Mouse (Mus musculus): ENCODE data around the gene 1110051M20Rik. TPM values are rescaled to one million over a fixed set of nuclear protein-coding genes. Genes with fewer than 3 reads are reported as not detected.
A peak's percentile ranks its signal among the peaks of the same experiment; 100 is the strongest.
"Not testable (repeated sequence)": the region's sequence is repeated elsewhere in the genome, so short reads cannot be mapped to it uniquely, and the experiment has no call there.

The 1110051M20Rik gene
- polyA plus RNA-seq, 1 experiment from 2014 or later: 161 TPM

- 88% methylated on average over 4 of the region's 4 CpGs for WGBS
- no peaks in the 10 kb centered on the region for H3K36me3 ChIP-seq
- no peak overlapping the region for H3K27ac ChIP-seq (replicated peaks)
- H3K4me1 ChIP-seq (replicated peaks): no peaks in the 10 kb centered on the region
- ATAC-seq (ENCODE audit: low FRiP score, low read depth): no peak
- H3K9ac ChIP-seq: no peak overlapping the region
- no peak overlapping the region for H3K4me2 ChIP-seq
- no peak overlapping the region for H3K4me3 ChIP-seq
- no peaks in the 10 kb centered on the region for H3K9me3 ChIP-seq
- no peaks in the 10 kb centered on the region for H3K27me3 ChIP-seq
These were observed 196.1 kb downstream of the 1110051M20Rik start for GRCm38 (mm10) chr2:91248366-91248765.

DNA sequence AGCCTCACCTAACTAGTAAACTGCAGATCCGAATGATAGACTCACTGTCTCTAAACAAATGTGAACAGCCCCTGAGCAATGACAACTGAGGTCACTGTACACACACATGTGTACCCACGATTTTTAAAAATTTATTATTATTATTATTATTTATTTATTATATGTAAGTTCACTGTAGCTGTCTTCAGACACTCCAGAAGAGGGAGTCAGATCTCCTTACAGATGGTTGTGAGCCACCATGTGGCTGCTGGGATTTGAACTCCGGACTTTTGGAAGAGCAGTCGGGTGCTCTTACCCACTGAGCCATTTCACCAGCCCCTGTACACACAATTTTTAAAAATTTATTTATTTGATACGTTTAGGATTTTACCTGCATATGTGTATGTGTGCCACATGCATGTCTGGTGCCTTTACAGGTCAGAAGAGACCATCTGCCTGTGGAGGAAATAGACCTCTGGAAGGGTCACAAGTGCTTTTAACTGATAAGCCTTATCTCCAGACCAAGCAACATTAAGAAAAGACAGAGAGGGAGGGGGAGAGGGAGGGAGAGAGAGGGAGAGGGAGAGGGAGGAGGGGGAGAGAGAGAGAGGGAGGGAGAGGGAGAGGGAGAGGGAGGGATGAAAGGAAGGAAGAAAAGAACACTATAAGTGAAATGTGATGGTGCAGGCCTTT lies 199.8 kb downstream of the 1110051M20Rik start:
- no peaks in the 10 kb centered on the region for H3K4me1 ChIP-seq (replicated peaks)
- no peak for ATAC-seq (ENCODE audit: low FRiP score, low read depth)
- no peaks in the 10 kb centered on the region for H3K36me3 ChIP-seq
- H3K4me2 ChIP-seq: no peak overlapping the region
- H3K4me3 ChIP-seq: no peak overlapping the region
- no peak overlapping the region for H3K9ac ChIP-seq
- WGBS: 84% methylated on average over 5 of the region's 5 CpGs
- H3K27ac ChIP-seq (replicated peaks): no peak overlapping the region
- no peaks in the 10 kb centered on the region for H3K9me3 ChIP-seq
- H3K27me3 ChIP-seq: no peaks in the 10 kb centered on the region

- Histone ChIP-seq H3K4me1 (replicated peaks) (no peaks in the 10 kb centered on the region), H3K27ac (replicated peaks) (no peak overlapping the region), H3K9ac (no peak overlapping the region), H3K9me3 (no peaks in the 10 kb centered on the region), H3K4me2 (no peak overlapping the region), H3K27me3 (no peaks in the 10 kb centered on the region), H3K4me3 (no peak overlapping the region), H3K36me3 (no peaks in the 10 kb centered on the region)
- WGBS: 49% methylated on average over 3 of the region's 3 CpGs
- ATAC-seq (ENCODE audit: low FRiP score, low read depth): no peak
These were observed 201.1 kb downstream of the 1110051M20Rik start for GRCm38 (mm10) chr2:91243416-91243815.

DNA sequence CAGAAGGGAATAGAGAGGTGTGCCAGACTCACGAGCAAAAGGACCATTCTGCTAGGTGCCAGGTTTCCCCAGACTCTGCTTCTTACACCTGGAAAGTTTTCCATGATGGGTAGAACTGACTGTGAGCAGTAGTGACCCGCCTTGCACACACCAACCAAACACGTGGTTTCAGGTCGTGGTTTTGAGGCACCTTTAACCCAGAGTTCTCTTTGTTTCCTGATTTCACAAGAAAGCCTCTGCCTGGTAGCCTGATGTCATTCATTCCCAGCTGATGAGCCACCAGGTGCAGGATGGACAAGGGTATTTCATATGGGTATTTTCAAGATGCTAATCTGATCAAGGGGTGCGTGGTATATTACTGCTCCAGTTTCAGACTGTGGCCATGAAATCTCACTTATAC lies 202.0 kb downstream of the 1110051M20Rik start:
- H3K4me2 ChIP-seq: no peak overlapping the region
- H3K27me3 ChIP-seq: no peaks in the 10 kb centered on the region
- H3K4me3 ChIP-seq: no peak overlapping the region
- no peak overlapping the region for H3K9ac ChIP-seq
- no peaks in the 10 kb centered on the region for H3K36me3 ChIP-seq
- H3K4me1 ChIP-seq (replicated peaks): peaks cover 4% of the 10 kb centered on the region
- 69% methylated on average over 5 of the region's 5 CpGs for WGBS
- no peaks in the 10 kb centered on the region for H3K9me3 ChIP-seq
- no peak overlapping the region for H3K27ac ChIP-seq (replicated peaks)
- ATAC-seq (ENCODE audit: low FRiP score, low read depth): no peak

DNA sequence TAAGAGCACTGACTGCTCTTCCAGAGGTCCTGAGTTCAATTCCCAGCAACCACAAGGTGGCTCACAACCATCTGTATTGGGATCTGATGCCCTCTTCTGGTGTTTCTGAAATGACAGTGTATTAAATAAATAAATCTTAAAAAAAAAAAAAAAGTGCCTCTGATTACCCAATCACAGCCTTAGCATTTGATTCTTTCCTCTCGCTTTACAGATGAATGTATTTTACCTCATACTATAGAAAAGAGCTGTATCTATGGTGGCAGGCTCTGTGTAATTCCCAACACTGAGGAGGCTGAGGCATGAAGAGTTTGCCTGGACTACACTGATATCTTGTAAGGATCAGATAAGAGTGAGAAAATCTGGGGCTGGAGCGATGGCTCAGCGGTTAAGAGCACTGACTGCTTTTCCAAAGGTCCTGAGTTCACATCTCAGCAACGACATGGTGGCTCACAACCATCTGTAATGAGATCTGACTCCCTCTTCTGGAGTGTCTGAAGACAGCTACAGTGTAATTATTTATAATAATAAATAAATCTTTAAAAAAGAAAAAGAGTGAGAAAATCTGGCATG lies 206.9 kb downstream of the 1110051M20Rik start:
- not testable (repeated sequence) for H3K36me3 ChIP-seq, H3K9me3 ChIP-seq, H3K27me3 ChIP-seq
- H3K4me1 ChIP-seq (replicated peaks): peaks cover 10% of the 10 kb centered on the region
- H3K4me3 ChIP-seq: peak overlapping the region; percentile 53
- H3K4me2 ChIP-seq: peak overlapping the region; percentile 71
- H3K27ac ChIP-seq (replicated peaks): peak overlapping the region; percentile 77
- peak; percentile 63; the same call in 1 of the 2 replicates for ATAC-seq (ENCODE audit: low FRiP score, low read depth)
- H3K9ac ChIP-seq: peak overlapping the region; percentile 36
- WGBS: 16% methylated on average over 4 of the region's 4 CpGs

- H3K27me3 ChIP-seq: no peaks in the 10 kb centered on the region
- WGBS: under 1% methylated on average over 48 of the region's 48 CpGs
- H3K9ac ChIP-seq: peak within 1 kb of the TSS; percentile 64
- peak; percentile 99 for ATAC-seq (ENCODE audit: low FRiP score, low read depth)
- H3K36me3 ChIP-seq: no peaks in the 10 kb centered on the region
- no peaks in the 10 kb centered on the region for H3K9me3 ChIP-seq
- peak within 1 kb of the TSS; percentile 71 for H3K4me2 ChIP-seq
- peak within 1 kb of the TSS; percentile 53 for H3K4me3 ChIP-seq
- H3K4me1 ChIP-seq (replicated peaks): peaks cover 10% of the 10 kb centered on the region
- H3K27ac ChIP-seq (replicated peaks): peak within 1 kb of the TSS; percentile 77
These were observed 207.6 kb downstream of the 1110051M20Rik start, which contains the start of gene Ddb2 for GRCm38 (mm10) chr2:91236601-91237510. Gene Ddb2, minus strand, starts transcription at chr2:91236982.

DNA sequence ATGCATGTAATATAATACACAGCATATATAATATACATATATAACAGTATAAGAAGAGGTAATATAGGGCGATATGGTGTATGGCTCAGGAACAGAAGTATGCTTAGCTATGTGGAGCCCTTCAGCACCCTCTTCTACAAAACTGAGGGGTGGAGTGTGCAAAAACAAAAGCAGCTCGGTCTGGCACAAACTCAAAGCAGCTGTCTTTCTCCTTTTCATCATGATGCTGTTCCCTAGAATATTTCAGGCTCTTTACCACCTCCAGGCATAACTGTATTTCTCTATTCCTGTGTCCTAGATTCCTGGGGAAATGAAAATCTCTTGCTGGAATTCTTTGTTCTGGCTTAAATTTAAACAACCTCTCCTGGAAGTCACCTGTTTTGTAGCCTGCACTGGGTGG lies 214.8 kb downstream of the 1110051M20Rik start:
- H3K27ac ChIP-seq (replicated peaks): no peak overlapping the region
- H3K27me3 ChIP-seq: no peaks in the 10 kb centered on the region

More for the DNA sequence above, 214.8 kb downstream of the 1110051M20Rik start:
- Histone ChIP-seq H3K4me1 (replicated peaks) (no peaks in the 10 kb centered on the region), H3K9ac (no peak overlapping the region), H3K36me3 (0 out of 2 replicates have a peak, but pooled peaks cover 4% of the 10 kb centered on the region), H3K4me2 (no peak overlapping the region), H3K4me3 (no peak overlapping the region), H3K9me3 (no peaks in the 10 kb centered on the region)
- 80% methylated on average over 2 of the region's 2 CpGs for WGBS
- ATAC-seq (ENCODE audit: low FRiP score, low read depth): no peak

Small RNA genes lying within 50 kb of the gene (microRNA-seq; reads per million reads assigned to microRNA genes)
- gene Gm22071: not detected

Other genes with a start within 250 kb of the 1110051M20Rik start
- gene Nr1h3, start 241.9 kb downstream of the 1110051M20Rik start, polyA plus RNA-seq (2015; fragmentation: Nextera tagmentation; extraction: Ambion mirVana): 2.5 and 2.6 TPM in 2 replicates
- 36.2 and 37.2 TPM in 2 replicates for gene Acp2, start 241.8 kb downstream of the 1110051M20Rik start, polyA plus RNA-seq (2015; fragmentation: Nextera tagmentation; extraction: Ambion mirVana)
- 16.3 and 16.6 TPM in 2 replicates for gene Ddb2, start 207.7 kb downstream of the 1110051M20Rik start, polyA plus RNA-seq (2015; fragmentation: Nextera tagmentation; extraction: Ambion mirVana)
- gene Pacsin3, start 188.8 kb downstream of the 1110051M20Rik start, polyA plus RNA-seq (2015; fragmentation: Nextera tagmentation; extraction: Ambion mirVana): 17.0 and 17.7 TPM in 2 replicates
- gene Arfgap2, start 179.7 kb downstream of the 1110051M20Rik start, polyA plus RNA-seq (2015; fragmentation: Nextera tagmentation; extraction: Ambion mirVana): 65.1 and 65.3 TPM in 2 replicates
- gene Lrp4, start 12.8 kb upstream of the 1110051M20Rik start, polyA plus RNA-seq (2015; fragmentation: Nextera tagmentation; extraction: Ambion mirVana): 5.2 and 5.4 TPM in 2 replicates
- 92.1 and 117 TPM in 2 replicates for gene Ckap5, start 82.1 kb upstream of the 1110051M20Rik start, polyA plus RNA-seq (2015; fragmentation: Nextera tagmentation; extraction: Ambion mirVana)
- 0.14 and 0.22 TPM in 2 replicates for gene F2, start 191.7 kb upstream of the 1110051M20Rik start, polyA plus RNA-seq (2015; fragmentation: Nextera tagmentation; extraction: Ambion mirVana)
- gene Zfp408, start 205.1 kb upstream of the 1110051M20Rik start, polyA plus RNA-seq (2015; fragmentation: Nextera tagmentation; extraction: Ambion mirVana): 12.1 and 13.4 TPM in 2 replicates
- gene Arhgap1, start 205.2 kb upstream of the 1110051M20Rik start, polyA plus RNA-seq (2015; fragmentation: Nextera tagmentation; extraction: Ambion mirVana): 86.1 and 93.4 TPM in 2 replicates

All from hindbrain, embryonic 15.5 days (tissue).